Mouse (Mus musculus) forebrain, embryonic 11.5 days (tissue): ENCODE measurements around the gene 2610528A11Rik. TPM values are rescaled to one million over a fixed set of nuclear protein-coding genes. Genes with fewer than 3 reads are reported as not detected.

Experiments
- ATAC-seq: fragments of 200-750 bp; cut with Nextera tagmentation; replicated peaks from 2 replicates; pipeline ENCODE4 v1.8.0; 2017; ENCODE audit warnings: moderate TSS enrichment; ENCODE audit not compliant: low FRiP score
- DNase-seq: peaks from one replicate; pipeline ENCODE4 v3.0.0-alpha.2; 2017; ENCODE audit warnings: low spot score
- H3K27ac ChIP-seq: fragments of 300-500 bp; sonication (generic); 2 replicates; pipeline ENCODE4 v1.5.1; 2014; ENCODE audit warnings: low read depth, low read length
- H3K27me3 ChIP-seq: fragments of 300-500 bp; sonication (generic); 2 replicates; pipeline ENCODE4 v1.6.1; 2014; ENCODE audit warnings: mild to moderate bottlenecking, low read length, mixed read lengths; ENCODE audit not compliant: control insufficient read depth, insufficient read depth
- H3K36me3 ChIP-seq: fragments of 300-500 bp; sonication (generic); 2 replicates; pipeline ENCODE4 v1.6.1; 2014; ENCODE audit warnings: mild to moderate bottlenecking, low read length, moderate library complexity, mixed read lengths; ENCODE audit not compliant: control insufficient read depth, insufficient read depth
- H3K4me1 ChIP-seq: fragments of 300-500 bp; sonication (generic); replicated peaks from 2 replicates; pipeline ENCODE4 v1.6.1; 2014; ENCODE audit warnings: low read length, mixed read lengths; ENCODE audit not compliant: control insufficient read depth, insufficient read depth
- H3K4me2 ChIP-seq: fragments of 300-500 bp; sonication (generic); 2 replicates; pipeline ENCODE4 v1.6.1; 2014; ENCODE audit warnings: low read depth, mild to moderate bottlenecking, low read length, moderate library complexity, mixed read lengths; ENCODE audit not compliant: severe bottlenecking
- H3K4me3 ChIP-seq: fragments of 300-500 bp; sonication (generic); 2 replicates; pipeline ENCODE4 v1.5.1; 2014; ENCODE audit warnings: low read depth, low read length
- H3K9ac ChIP-seq: fragments of 300-500 bp; sonication (generic); 2 replicates; pipeline ENCODE4 v1.6.1; 2014; ENCODE audit warnings: low read length
- H3K9me3 ChIP-seq: fragments of 300-500 bp; sonication (generic); 2 replicates; pipeline ENCODE4 v1.6.1; 2016; ENCODE audit warnings: low read length, mixed read lengths; ENCODE audit not compliant: control insufficient read depth
- WGBS: fragments of 180-500 bp; shearing (Covaris S2); extraction: QIAGEN DNeasy Blood & Tissue Kit; methylation state at CpG from one replicate; pipeline ENCODE4 v1.1.7; 2014; 5-methylcytosine and 5-hydroxymethylcytosine counted together
- polyA plus RNA-seq: library from polyadenylated mRNA; unstranded; fragments of >200 nt; fragmentation: Nextera tagmentation; extraction: Ambion mirVana; gene quantifications from 2 replicates; pipeline ENCODE4 v1.2.1, GENCODE M21; 2014

Gene 2610528A11Rik
- polyA plus RNA-seq, 1 experiment from 2014 or later = 0.47 TPM

GRCm38 (mm10) chr14:37067629-37068028 is 46.2 kb downstream of the 2610528A11Rik start, which contains the start of gene Lrit2:
Gene Lrit2, plus strand, starts transcription at chr14:37067929.
- no peak for ATAC-seq
- no peak within 1 kb of the TSS for H3K9ac ChIP-seq
- no peak within 1 kb of the TSS for H3K4me3 ChIP-seq
- H3K36me3 ChIP-seq = no peaks in the 10 kb centered on the region
- no peak within 1 kb of the TSS for H3K27ac ChIP-seq
- no peaks in the 10 kb centered on the region for H3K27me3 ChIP-seq
- H3K9me3 ChIP-seq = no peaks in the 10 kb centered on the region
- H3K4me2 ChIP-seq = no peak within 1 kb of the TSS
- DNase-seq = no peak
- WGBS = 77% methylated on average over 5 of the region's 5 CpGs
- H3K4me1 ChIP-seq = no peaks in the 10 kb centered on the region

DNA sequence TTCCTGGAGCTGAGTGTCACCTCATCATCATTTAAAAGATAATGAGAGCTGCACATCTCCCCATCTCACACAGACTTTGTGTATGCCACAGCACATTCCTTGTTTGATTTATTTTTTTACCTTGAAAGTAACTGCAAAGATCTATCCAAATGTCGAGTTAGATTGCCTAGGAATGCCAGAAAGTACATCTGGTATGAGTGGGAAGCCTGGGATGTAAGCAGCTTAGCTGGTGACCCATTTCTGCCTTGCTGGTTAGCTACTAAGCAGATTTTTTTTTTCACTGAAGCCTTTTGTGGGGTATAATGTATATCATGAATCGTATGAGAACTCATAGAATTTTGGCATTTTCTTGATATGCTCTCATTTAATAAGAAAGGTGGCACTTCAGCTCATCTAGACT is 47.2 kb downstream of the 2610528A11Rik start:
- Histone ChIP-seq H3K36me3 (no peaks in the 10 kb centered on the region), H3K9ac (no peak overlapping the region), H3K27ac (no peak overlapping the region), H3K9me3 (no peaks in the 10 kb centered on the region), H3K4me1 (no peaks in the 10 kb centered on the region), H3K4me3 (no peak overlapping the region), H3K4me2 (no peak overlapping the region), H3K27me3 (no peaks in the 10 kb centered on the region)
- DNase-seq = no peak
- no peak for ATAC-seq
- 76% methylated on average over 2 of the region's 2 CpGs for WGBS

GRCm38 (mm10) chr14:37064849-37065248 is 49.0 kb downstream of the 2610528A11Rik start:
- DNase-seq = no peak
- H3K36me3 ChIP-seq = no peaks in the 10 kb centered on the region
- no peak overlapping the region for H3K4me2 ChIP-seq
- WGBS = 67% methylated on average over 2 of the region's 2 CpGs
- no peaks in the 10 kb centered on the region for H3K9me3 ChIP-seq
- ATAC-seq = no peak
- H3K9ac ChIP-seq = no peak overlapping the region
- no peak overlapping the region for H3K4me3 ChIP-seq
- H3K4me1 ChIP-seq = no peaks in the 10 kb centered on the region
- H3K27ac ChIP-seq = no peak overlapping the region
- no peaks in the 10 kb centered on the region for H3K27me3 ChIP-seq

Other genes with a start within 250 kb of the 2610528A11Rik start
- 30.2 and 33.1 TPM in 2 replicates for gene Ccser2, start 145.2 kb downstream of the 2610528A11Rik start, polyA plus RNA-seq
- gene Rgr, start 65.1 kb downstream of the 2610528A11Rik start, polyA plus RNA-seq = not detected in 2 replicates
- gene Lrit1, start 59.2 kb downstream of the 2610528A11Rik start, polyA plus RNA-seq = not detected in 2 replicates
- gene Lrit2, start 46.1 kb downstream of the 2610528A11Rik start, polyA plus RNA-seq = not detected in 2 replicates
- gene Cdhr1, start 15.7 kb downstream of the 2610528A11Rik start, polyA plus RNA-seq = 1.0 and 1.2 TPM in 2 replicates
- 189 and 196 TPM in 2 replicates for gene Ghitm, start 21.2 kb upstream of the 2610528A11Rik start, polyA plus RNA-seq